12 mouse cellular contexts compared by ENCODE assay signal in the genomic region with DNA sequence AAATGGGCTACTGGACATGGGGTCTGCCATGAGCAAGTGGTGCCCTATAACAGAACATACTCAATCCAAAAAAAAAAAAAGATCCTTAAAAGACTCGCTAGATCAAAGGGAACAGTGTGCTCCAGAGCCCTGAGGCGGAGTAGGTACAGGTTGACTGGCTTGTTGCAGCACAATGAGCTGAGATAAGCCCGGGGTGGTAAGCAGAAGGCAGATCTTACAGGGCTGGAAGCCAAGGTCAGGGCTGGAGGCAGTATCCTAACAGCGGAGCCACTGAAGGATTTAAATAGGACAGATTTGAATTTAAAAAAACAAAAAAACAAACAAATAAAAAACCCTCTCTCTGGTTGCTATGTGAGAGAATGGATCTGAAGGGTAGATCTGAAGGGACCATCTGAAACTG. TPM values are rescaled to one million over a fixed set of nuclear protein-coding genes. Genes with fewer than 3 reads are reported as not detected.
A peak's percentile ranks its signal among the peaks of the same experiment; 100 is the strongest.
DNase-seq lines count a peak whose midpoint lies in the region; ATAC-seq lines count a peak whose summit lies in the region.
"Had no signal": no experiment of that assay in that cellular context is flagged by ENCODE, and none has a peak within 500 bp of the region (broad histone marks: within the 10 kb centered on the region; RNA-seq: fewer than 3 reads in every experiment).

No protein-coding gene starts in this region.

- H3K27ac ChIP-seq in lung, embryonic 15.5 days: peak overlapping the region; percentile 27
- H3K27ac ChIP-seq: hindbrain, embryonic 12.5 days; macrophage had no signal

- 47% methylated on average over 4 of the region's 4 CpGs for WGBS in lung, embryonic 15.5 days

- peaks cover 26% of the 10 kb centered on the region for H3K4me1 ChIP-seq in lung, embryonic 15.5 days
- H3K4me1 ChIP-seq: hindbrain, embryonic 12.5 days had no signal

- no peaks in the 10 kb centered on the region for H3K36me3 ChIP-seq in lung, embryonic 15.5 days
- H3K36me3 ChIP-seq: hindbrain, embryonic 12.5 days had no signal

- no peaks in the 10 kb centered on the region for H3K9me3 ChIP-seq in lung, embryonic 15.5 days
- H3K9me3 ChIP-seq: hindbrain, embryonic 12.5 days had no signal

- DNase-seq in adrenal gland, adult 2 months: peak; percentile 59
- DNase-seq in adrenal gland, adult 18-20 months (ENCODE audit: low spot score in 2 of 2): no peak
- peak; percentile 64 for DNase-seq in ovary, adult 18-20 months (ENCODE audit: low spot score)
- no peak for DNase-seq in ovary, postnatal 14 days (ENCODE audit: low spot score)
- no peak for DNase-seq in Muller cell, postnatal 12 days (ENCODE audit: inconsistent ontology term)
- no peak for DNase-seq in kidney, adult 18-20 months
- DNase-seq in spleen, adult 12 weeks (ENCODE audit: low spot score): no peak
- DNase-seq: kidney, adult 2 months had no signal

- no peak overlapping the region for H3K9ac ChIP-seq in lung, embryonic 15.5 days
- H3K9ac ChIP-seq: hindbrain, embryonic 12.5 days had no signal

- no peak for ATAC-seq in lung, embryonic 15.5 days (ENCODE audit: borderline replicate concordance, extremely low read depth, low FRiP score, low TSS enrichment)
- ATAC-seq: activated CD4-positive, CD25-positive, alpha-beta regulatory T cell, adult 4 months had no signal

- H3K4me3 ChIP-seq in lung, embryonic 15.5 days: no peak overlapping the region
- H3K4me3 ChIP-seq: hindbrain, embryonic 12.5 days had no signal

- no peak overlapping the region for H3K4me2 ChIP-seq in lung, embryonic 15.5 days
- H3K4me2 ChIP-seq: hindbrain, embryonic 12.5 days had no signal

- H3K27me3 ChIP-seq in lung, embryonic 15.5 days: no peaks in the 10 kb centered on the region
- H3K27me3 ChIP-seq: hindbrain, embryonic 12.5 days had no signal

RNA-seq across cellular contexts. Expression of a gene that starts 17.8 kb away (rescaled TPM):
- total RNA-seq in adrenal gland, adult 2 months (2021): 10 to 100 TPM; 55.2 to 56.7 TPM
- polyA plus RNA-seq in adrenal gland, adult 2 months (2012; rRNA removed): 8.8 and 13.3 TPM in 2 replicates
- total RNA-seq in adrenal gland, adult 18-20 months (2021): 10 to 100 TPM; 49.9 to 57.2 TPM
- 17.1 and 17.8 TPM in 2 replicates for polyA plus RNA-seq in lung, embryonic 15.5 days (2015; fragmentation: Nextera tagmentation; extraction: Ambion mirVana)

RNA-seq across cellular contexts. Expression of a gene that starts 58.5 kb away (rescaled TPM):
- 10 to 100 TPM; 54.3 to 71.8 TPM for total RNA-seq in adrenal gland, adult 2 months (2021)
- polyA plus RNA-seq in adrenal gland, adult 2 months (2012; rRNA removed): 17.2 and 21.0 TPM in 2 replicates
- total RNA-seq in adrenal gland, adult 18-20 months (2021): 10 to 100 TPM; 52.2 to 68.0 TPM
- 39.4 and 39.9 TPM in 2 replicates for polyA plus RNA-seq in lung, embryonic 15.5 days (2015; fragmentation: Nextera tagmentation; extraction: Ambion mirVana)

RNA-seq across cellular contexts. Expression of a gene that starts 58.5 kb away (rescaled TPM):
- total RNA-seq in adrenal gland, adult 2 months (2021): 100 to 1,000 TPM; 174 to 183 TPM
- polyA plus RNA-seq in adrenal gland, adult 2 months (2012; rRNA removed): 1.4 TPM in 2 replicates
- 100 to 1,000 TPM; 136 to 172 TPM for total RNA-seq in adrenal gland, adult 18-20 months (2021)
- polyA plus RNA-seq in lung, embryonic 15.5 days (2015; fragmentation: Nextera tagmentation; extraction: Ambion mirVana): 73.4 and 76.0 TPM in 2 replicates

Comparison
In these comparisons a context has a peak if more than half of its experiments do, and no peak if none do; other contexts are left out.
1. DNase-seq: peak in adrenal gland, adult 2 months (single experiment) and ovary, adult 18-20 months (single experiment); none in adrenal gland, adult 18-20 months (0 of 2), ovary, postnatal 14 days (single experiment), Muller cell, postnatal 12 days (single experiment), kidney, adult 18-20 months (single experiment) and spleen, adult 12 weeks (single experiment).